Mouse (Mus musculus) embryonic facial prominence, embryonic 13.5 days (tissue): Measurements from ENCODE around the gene Gm10401. TPM values are rescaled to one million over a fixed set of nuclear protein-coding genes. Genes with fewer than 3 reads are reported as not detected.
A peak's percentile ranks its signal among the peaks of the same experiment; 100 is the strongest.

ENCODE experiments used
- ATAC-seq: fragments of 200-750 bp; cut with Nextera tagmentation; 2 replicates; pipeline ENCODE4 v1.8.0; 2017; ENCODE audit warnings: low read depth; ENCODE audit not compliant: insufficient number of reproducible peaks, insufficient read depth, low FRiP score, low TSS enrichment
- H3K27ac ChIP-seq: fragments of 300-500 bp; sonication (generic); 2 replicates; pipeline ENCODE4 v1.5.1; 2015; ENCODE audit warnings: moderate library complexity, mild to moderate bottlenecking, inconsistent platforms
- H3K27me3 ChIP-seq: fragments of 300-500 bp; sonication (generic); 2 replicates; pipeline ENCODE4 v1.6.1; 2015; ENCODE audit warnings: mild to moderate bottlenecking, inconsistent platforms
- H3K36me3 ChIP-seq: fragments of 300-500 bp; sonication (generic); 2 replicates; pipeline ENCODE4 v1.6.1; 2015; ENCODE audit warnings: mild to moderate bottlenecking, inconsistent platforms
- H3K4me1 ChIP-seq: fragments of 300-500 bp; sonication (generic); 2 replicates; pipeline ENCODE4 v1.6.1; 2015; ENCODE audit warnings: inconsistent platforms
- H3K4me2 ChIP-seq: fragments of 300-500 bp; sonication (generic); 2 replicates; pipeline ENCODE4 v1.6.1; 2015; ENCODE audit warnings: moderate library complexity, mild to moderate bottlenecking, inconsistent platforms
- H3K4me3 ChIP-seq: fragments of 300-500 bp; sonication (generic); 2 replicates; pipeline ENCODE4 v1.5.1; 2015; ENCODE audit warnings: mild to moderate bottlenecking, inconsistent platforms
- H3K9ac ChIP-seq: fragments of 300-500 bp; sonication (generic); 2 replicates; pipeline ENCODE4 v1.6.1; 2015; ENCODE audit warnings: mild to moderate bottlenecking, inconsistent platforms
- H3K9me3 ChIP-seq: fragments of 300-500 bp; sonication (generic); 2 replicates; pipeline ENCODE4 v1.6.1; 2016; ENCODE audit warnings: inconsistent platforms
- WGBS: fragments of 180-500 bp; shearing (Covaris S2); methylation state at CpG from one replicate; pipeline ENCODE4 v1.1.7; 2015; ENCODE audit warnings: mixed read lengths; 5-methylcytosine and 5-hydroxymethylcytosine counted together
- polyA plus RNA-seq: library from polyadenylated mRNA; unstranded; fragments of >200 nt; fragmentation: Nextera tagmentation; extraction: Ambion mirVana; gene quantifications from 2 replicates; pipeline ENCODE4 v1.2.1, GENCODE M21; 2015

Gene Gm10401
- 44.5 TPM in 2 replicates for polyA plus RNA-seq

GRCm38 (mm10) chr5:115098195-115098594 lies at the start of gene Gm10401:
Gene Gm10401 (minus strand): TSS chr5:115098295.
- H3K4me2 ChIP-seq = no peak within 1 kb of the TSS
- H3K27me3 ChIP-seq = no peaks in the 10 kb centered on the region
- H3K4me3 ChIP-seq = no peak within 1 kb of the TSS
- no peaks in the 10 kb centered on the region for H3K9me3 ChIP-seq
- 96% methylated on average over 8 of the region's 8 CpGs for WGBS
- H3K9ac ChIP-seq = no peak within 1 kb of the TSS
- H3K27ac ChIP-seq = no peak within 1 kb of the TSS; the same call in 1 of the 2 replicates
- peaks cover 82% of the 10 kb centered on the region for H3K36me3 ChIP-seq
- ATAC-seq = no peak
- no peaks in the 10 kb centered on the region for H3K4me1 ChIP-seq

DNA sequence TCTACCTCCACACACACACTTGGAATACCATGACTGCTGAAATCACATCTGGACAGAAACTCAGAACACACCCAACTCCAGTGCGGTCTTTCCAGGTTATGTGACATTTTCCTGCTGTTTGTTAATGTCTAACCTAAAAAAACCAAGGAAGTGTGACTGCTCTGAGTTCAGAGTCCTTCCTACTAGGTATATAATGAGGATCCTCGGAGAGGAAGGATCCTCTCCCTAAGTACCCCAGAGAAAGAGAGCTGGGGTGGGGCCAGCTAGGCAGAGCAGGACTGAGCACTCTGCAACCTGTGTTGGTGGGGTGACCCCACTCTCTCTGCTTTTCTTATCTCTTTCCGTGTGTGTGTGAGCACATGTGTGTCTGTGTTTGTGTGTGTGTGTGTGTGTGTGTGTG lies 49.3 kb upstream of the Gm10401 start:
- WGBS = 91% methylated on average over 3 of the region's 3 CpGs
- Histone ChIP-seq H3K4me1 (peaks cover 8% of the 10 kb centered on the region), H3K4me3 (no peak overlapping the region), H3K27ac (no peak overlapping the region), H3K9me3 (no peaks in the 10 kb centered on the region), H3K4me2 (no peak overlapping the region), H3K9ac (no peak overlapping the region), H3K36me3 (peaks cover 79% of the 10 kb centered on the region), H3K27me3 (no peaks in the 10 kb centered on the region)
- no peak for ATAC-seq

- Histone ChIP-seq H3K36me3 (peaks cover 80% of the 10 kb centered on the region), H3K27ac (no peak overlapping the region), H3K9ac (no peak overlapping the region), H3K27me3 (no peaks in the 10 kb centered on the region), H3K9me3 (no peaks in the 10 kb centered on the region), H3K4me1 (0 out of 2 replicates have a peak, but pooled peaks cover 4% of the 10 kb centered on the region), H3K4me2 (no peak overlapping the region), H3K4me3 (no peak overlapping the region)
- ATAC-seq = no peak
These were observed 48.6 kb upstream of the Gm10401 start for GRCm38 (mm10) chr5:115146747-115147130.

DNA sequence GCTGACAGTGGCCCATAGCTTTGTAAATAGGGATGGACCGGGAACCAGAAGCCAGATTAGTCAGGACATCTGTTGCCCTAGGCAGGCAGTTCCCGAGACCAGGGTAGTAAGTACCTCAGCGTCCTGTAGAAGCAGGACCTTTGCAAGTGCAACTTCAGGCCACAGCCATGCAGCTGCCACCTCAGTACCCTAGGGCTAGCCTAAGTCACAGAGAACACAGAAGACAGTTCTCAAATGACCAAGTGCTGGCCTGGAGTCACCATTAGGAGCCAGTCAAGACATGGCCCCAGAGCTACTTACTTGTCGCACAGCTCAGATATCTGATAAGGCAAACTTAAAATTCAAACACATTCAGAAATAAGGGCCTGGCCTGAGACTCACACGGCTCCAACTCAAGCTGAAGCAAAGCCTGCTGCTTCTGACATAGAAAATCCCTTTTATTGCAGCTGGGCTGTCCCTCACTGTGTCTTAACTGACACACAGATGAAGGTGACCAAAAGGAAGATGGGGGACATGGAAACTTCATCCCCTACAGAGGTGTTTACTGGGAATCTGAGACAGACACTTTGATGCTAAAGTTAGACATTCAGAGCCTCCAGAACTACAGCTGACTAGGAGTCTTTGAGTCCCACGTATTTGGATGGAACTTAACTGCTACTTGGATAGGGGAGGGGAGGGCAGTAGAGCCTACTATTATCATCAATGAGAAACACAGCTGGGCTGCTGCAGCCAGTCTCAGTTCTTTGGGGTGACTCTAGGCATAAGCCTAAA lies 48.1 kb upstream of the Gm10401 start:
- ATAC-seq = no peak

DNA sequence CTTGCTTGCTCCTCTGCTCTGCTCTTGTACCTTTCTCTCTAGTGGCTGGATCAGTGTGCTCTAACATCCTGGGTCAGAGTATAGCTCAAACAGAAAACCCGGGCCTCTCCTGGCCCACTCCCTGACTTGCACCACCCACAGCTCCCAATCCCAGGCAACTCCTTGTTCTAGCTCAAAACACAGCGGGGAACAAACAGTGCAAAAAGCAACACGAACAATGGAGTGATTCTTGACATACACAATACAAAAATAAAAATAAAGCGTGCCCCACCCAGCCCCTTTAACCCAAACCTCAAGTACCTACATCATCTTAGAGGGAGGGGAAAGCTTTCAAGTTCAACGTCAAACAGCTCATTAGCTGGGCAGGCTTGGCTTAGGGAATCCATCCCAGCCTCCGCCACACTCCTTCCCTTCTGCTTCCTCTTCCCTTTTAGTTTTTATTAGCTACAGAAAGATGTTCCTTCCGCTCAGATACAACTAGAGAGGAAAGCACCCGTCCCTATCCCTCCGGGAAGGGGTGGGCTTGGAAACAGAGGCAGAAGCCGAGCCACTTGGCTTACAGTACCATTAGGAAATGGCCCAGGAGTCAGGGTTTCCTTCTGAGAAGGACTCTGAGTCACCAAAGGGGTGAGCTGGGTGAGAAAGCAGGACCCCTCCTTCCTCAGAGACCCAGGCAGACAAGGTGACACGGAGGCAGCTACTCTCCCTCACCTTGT lies 47.3 kb upstream of the Gm10401 start:
- Histone ChIP-seq H3K27ac (no peak overlapping the region), H3K4me3 (no peak overlapping the region), H3K9me3 (no peaks in the 10 kb centered on the region), H3K4me1 (no peaks in the 10 kb centered on the region), H3K27me3 (no peaks in the 10 kb centered on the region), H3K36me3 (peaks cover 68% of the 10 kb centered on the region), H3K9ac (no peak overlapping the region), H3K4me2 (no peak overlapping the region)
- no peak for ATAC-seq
- WGBS = 77% methylated on average over 11 of the region's 11 CpGs

More for the DNA sequence above, 48.1 kb upstream of the Gm10401 start:
- H3K4me2 ChIP-seq = no peak overlapping the region
- WGBS = 75% methylated on average over 6 of the region's 6 CpGs
- no peak overlapping the region for H3K27ac ChIP-seq
- no peaks in the 10 kb centered on the region for H3K4me1 ChIP-seq
- H3K9me3 ChIP-seq = no peaks in the 10 kb centered on the region
- H3K36me3 ChIP-seq = peaks cover 76% of the 10 kb centered on the region
- H3K4me3 ChIP-seq = no peak overlapping the region
- H3K9ac ChIP-seq = no peak overlapping the region
- H3K27me3 ChIP-seq = no peaks in the 10 kb centered on the region

GRCm38 (mm10) chr5:115144471-115144870 lies 46.4 kb upstream of the Gm10401 start:
- Histone ChIP-seq H3K9ac (no peak overlapping the region), H3K9me3 (no peaks in the 10 kb centered on the region), H3K27ac (no peak overlapping the region), H3K4me2 (no peak overlapping the region), H3K4me1 (no peaks in the 10 kb centered on the region), H3K4me3 (no peak overlapping the region), H3K27me3 (no peaks in the 10 kb centered on the region), H3K36me3 (peaks cover 59% of the 10 kb centered on the region)
- WGBS = 68% methylated on average over 6 of the region's 6 CpGs
- ATAC-seq = no peak

- H3K9me3 ChIP-seq = no peaks in the 10 kb centered on the region
- H3K9ac ChIP-seq = peak overlapping the region; percentile 40; the same call in 1 of the 2 replicates
These were observed 45.5 kb upstream of the Gm10401 start for GRCm38 (mm10) chr5:115143552-115143951.

GRCm38 (mm10) chr5:115142166-115142697 lies 44.1 kb upstream of the Gm10401 start:
- Histone ChIP-seq H3K36me3 (peaks cover 39% of the 10 kb centered on the region), H3K9ac (no peak overlapping the region), H3K27me3 (no peaks in the 10 kb centered on the region), H3K4me2 (no peak overlapping the region), H3K4me3 (no peak overlapping the region), H3K9me3 (no peaks in the 10 kb centered on the region), H3K27ac (no peak overlapping the region), H3K4me1 (no peaks in the 10 kb centered on the region)
- 90% methylated on average over 9 of the region's 9 CpGs for WGBS
- no peak for ATAC-seq

More at GRCm38 (mm10) chr5:115143552-115143951, 45.5 kb upstream of the Gm10401 start:
- H3K27ac ChIP-seq = no peak overlapping the region
- H3K4me1 ChIP-seq = no peaks in the 10 kb centered on the region
- no peak overlapping the region for H3K4me2 ChIP-seq
- H3K4me3 ChIP-seq = no peak overlapping the region
- WGBS = 78% methylated on average over 10 of the region's 10 CpGs
- peaks cover 52% of the 10 kb centered on the region for H3K36me3 ChIP-seq
- no peaks in the 10 kb centered on the region for H3K27me3 ChIP-seq
- ATAC-seq = no peak

GRCm38 (mm10) chr5:115140726-115141125 lies 42.6 kb upstream of the Gm10401 start:
- Histone ChIP-seq H3K27me3 (no peaks in the 10 kb centered on the region), H3K9me3 (no peaks in the 10 kb centered on the region), H3K4me3 (no peak overlapping the region), H3K4me2 (no peak overlapping the region), H3K9ac (no peak overlapping the region), H3K4me1 (no peaks in the 10 kb centered on the region), H3K36me3 (peaks cover 24% of the 10 kb centered on the region), H3K27ac (no peak overlapping the region)
- 65% methylated on average over 3 of the region's 3 CpGs for WGBS
- no peak for ATAC-seq

DNA sequence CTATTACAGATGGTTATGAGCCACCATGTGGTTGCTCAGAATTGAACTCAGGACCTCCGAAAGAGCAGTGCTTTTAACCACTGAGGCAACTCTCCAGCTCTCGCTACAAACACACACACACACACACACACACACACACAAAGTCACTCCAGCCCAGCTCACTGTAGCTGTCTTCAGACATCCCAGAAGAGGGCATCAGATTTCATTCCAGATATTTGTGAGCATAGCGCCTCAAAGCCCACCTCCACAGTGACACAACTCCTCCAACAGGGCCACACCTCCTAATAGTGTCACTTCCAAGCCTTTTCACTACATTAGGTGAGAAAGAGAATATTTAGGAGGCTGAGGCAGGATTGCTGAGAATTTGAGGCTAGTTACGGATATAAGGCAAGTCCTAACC lies 41.0 kb upstream of the Gm10401 start:
- Histone ChIP-seq H3K27ac (no peak overlapping the region), H3K4me2 (no peak overlapping the region), H3K9me3 (no peaks in the 10 kb centered on the region), H3K9ac (no peak overlapping the region), H3K4me1 (no peaks in the 10 kb centered on the region), H3K27me3 (no peaks in the 10 kb centered on the region), H3K36me3 (peaks cover 8% of the 10 kb centered on the region), H3K4me3 (no peak overlapping the region)
- ATAC-seq = no peak
- WGBS = 56% methylated on average over 4 of the region's 4 CpGs

GRCm38 (mm10) chr5:115134234-115135165 lies 36.4 kb upstream of the Gm10401 start, which contains the start of gene Unc119b:
Gene Unc119b (minus strand): TSS chr5:115134975.
- 1% methylated on average over 67 of the region's 81 CpGs for WGBS
- no peaks in the 10 kb centered on the region for H3K27me3 ChIP-seq
- peak within 1 kb of the TSS; percentile 91 for H3K4me3 ChIP-seq
- peak within 1 kb of the TSS; percentile 87 for H3K9ac ChIP-seq
- peaks cover 19% of the 10 kb centered on the region for H3K36me3 ChIP-seq
- no peaks in the 10 kb centered on the region for H3K9me3 ChIP-seq
- ATAC-seq = peak; percentile 92
- peak within 1 kb of the TSS; percentile 48; the same call in 1 of the 2 replicates for H3K27ac ChIP-seq
- H3K4me1 ChIP-seq = peaks cover 16% of the 10 kb centered on the region
- H3K4me2 ChIP-seq = peak within 1 kb of the TSS; percentile 89
